Mouse (Mus musculus) spleen, postnatal 4 days (tissue): Measurements from ENCODE around the gene Rab11fip4.

Experiments used
- DNase-seq, 2 experiments: peaks; one replicate each; pipeline ENCODE4 v3.0.0; 2022; ENCODE audit warnings: low spot score in 2 of 2

Gene Rab11fip4

DNA sequence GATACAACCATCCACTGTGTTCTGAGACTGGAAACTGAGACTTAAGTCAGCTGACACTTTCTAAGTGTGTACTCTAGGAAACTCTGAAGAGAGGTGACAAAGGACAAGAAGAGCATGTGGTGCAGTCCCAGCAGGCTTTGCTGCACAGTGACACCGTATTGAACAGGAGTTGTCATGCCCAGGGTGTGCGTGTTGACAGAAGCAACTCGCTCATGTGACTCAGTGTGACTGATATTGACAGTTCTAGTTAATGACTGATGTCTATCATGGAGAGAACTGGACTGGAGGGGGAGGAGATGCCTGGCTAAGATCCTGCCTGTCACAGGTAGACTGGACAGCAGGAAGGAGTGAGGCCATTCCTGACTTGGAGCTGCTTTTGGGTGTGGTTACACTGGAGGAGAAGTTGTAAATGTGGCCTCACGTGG, 63.4 kb downstream of the Rab11fip4 start:
- no peak for DNase-seq

DNA sequence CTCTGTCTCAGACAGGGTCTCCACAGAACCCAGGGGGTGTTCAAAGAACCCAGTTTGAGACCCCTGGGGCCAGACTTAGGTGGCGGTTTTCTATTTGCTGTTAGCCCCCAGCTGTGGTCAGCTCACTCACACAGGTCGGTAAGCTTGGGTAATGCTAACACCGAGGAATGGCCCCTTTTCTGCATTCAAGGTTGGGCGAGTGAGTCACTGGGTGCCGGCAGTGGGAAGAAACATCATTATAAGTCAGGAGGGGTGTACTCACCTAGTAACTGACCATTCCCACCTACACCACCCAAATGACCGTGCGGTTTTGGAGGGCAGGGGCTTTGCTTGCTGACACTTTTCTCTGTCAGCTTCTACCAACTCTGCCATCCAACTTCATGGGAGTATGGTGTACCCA, 64.6 kb downstream of the Rab11fip4 start:
- DNase-seq: no peak

DNA sequence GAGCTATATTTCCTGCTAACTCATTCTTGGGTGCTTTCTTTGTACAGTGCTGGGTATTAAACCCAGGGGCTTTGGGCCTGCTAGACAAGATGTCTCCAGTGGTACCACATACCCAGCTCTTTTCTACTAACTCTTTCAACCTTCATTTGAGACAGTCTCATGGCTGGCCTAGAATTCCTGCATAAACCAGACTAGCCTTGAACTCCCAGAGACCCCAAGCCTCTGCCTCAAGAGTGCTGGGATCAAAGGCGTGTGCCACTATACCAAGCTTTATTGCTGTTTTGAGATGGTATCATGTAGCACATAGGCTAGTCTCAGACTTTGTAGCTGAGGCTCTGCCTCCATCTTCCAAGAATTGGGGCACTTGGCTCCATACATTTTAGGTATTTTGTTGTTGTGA, 65.5 kb downstream of the Rab11fip4 start:
- DNase-seq: no peak

DNA sequence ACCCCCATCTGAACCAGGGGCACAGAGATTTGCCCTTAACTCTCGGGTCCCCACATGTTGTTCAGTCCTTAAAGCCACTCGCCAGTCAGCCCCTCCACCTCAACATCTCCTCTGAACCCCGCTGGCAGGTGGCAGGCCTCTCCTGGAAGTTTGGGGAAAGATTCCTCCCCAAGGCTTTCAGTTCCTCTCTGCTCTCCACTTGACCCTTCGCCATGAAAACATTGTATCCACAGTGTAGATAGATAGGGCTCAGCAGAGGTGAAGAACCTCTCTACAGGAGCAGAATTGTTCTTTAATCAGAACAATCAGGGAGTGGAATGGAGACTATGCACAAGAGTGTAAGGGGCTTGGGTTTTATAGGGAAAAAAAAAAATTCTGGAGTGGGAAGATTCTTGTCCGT, 66.0 kb downstream of the Rab11fip4 start:
- no peak for DNase-seq

DNA sequence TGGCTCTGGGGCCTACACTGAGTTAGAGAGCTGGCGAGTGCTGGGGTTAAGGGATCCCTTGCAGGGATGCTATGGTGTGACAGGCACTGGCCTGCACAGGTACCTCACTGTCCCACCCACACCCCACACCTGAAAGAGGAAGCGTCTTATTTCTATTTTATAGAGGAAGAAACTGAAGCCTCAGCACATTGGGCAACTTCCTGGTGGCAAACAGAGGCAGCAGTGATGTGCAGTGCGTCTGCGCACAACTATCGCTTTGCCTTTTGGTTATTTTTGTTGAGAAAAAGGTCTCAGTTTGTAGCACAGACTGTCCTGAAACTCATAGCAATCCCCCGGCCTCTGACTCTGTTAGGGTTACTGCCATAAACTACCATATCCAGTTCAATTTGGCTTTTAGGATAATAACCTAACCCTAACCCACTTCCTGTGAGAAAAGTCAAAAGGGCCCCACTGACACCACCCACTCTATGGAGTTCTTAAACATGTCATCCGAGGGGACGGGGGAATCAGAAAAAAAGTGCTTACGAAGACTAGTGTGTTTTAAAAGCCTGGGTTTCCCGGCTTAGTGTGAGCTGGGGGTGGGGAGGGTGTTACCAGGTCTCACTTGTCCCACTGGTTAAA, 67.3 kb downstream of the Rab11fip4 start:
- no peak for DNase-seq

DNA sequence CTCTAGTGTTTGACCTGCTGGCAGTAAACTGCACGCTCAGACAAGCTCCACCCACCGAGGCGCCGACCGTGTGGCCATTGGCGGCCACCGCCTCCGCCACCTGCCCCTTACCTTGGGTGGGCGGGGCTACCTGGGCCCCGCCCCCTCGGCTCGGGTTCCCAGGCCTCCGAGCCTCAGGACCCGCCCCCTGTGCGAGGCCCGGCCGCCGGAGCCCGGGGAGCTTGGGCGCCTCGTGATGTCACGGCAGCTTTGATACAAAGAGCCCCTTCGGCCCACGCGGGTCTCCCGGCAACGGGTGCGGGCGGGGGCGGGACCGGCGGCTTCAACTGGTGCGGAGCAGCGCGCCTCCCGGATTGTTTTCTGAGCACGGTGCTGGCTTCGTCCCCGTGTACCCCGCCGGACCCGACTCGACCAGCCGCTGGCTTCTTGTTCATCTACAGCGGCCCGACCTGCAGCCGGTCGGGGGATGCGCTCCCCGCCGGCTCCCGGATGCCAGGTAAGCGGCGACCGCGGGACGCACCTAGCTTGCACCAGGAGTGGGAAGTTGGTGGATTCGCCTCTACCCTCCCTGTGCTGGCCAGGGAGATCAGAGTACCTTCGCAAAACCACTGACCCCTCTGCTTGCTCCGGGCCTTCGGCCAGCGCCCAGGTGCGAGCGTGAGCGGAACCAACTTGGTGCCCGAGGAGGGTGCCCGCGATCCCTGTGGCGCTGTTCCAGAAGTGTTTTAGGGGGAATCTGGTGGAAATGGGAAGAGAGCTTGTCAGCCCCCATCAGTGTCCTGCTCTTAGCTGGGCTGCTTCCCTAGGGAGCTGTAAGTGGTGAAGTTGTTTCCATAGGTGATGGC, 69.6 kb downstream of the Rab11fip4 start:
- DNase-seq: peak; percentile 67 to 81

DNA sequence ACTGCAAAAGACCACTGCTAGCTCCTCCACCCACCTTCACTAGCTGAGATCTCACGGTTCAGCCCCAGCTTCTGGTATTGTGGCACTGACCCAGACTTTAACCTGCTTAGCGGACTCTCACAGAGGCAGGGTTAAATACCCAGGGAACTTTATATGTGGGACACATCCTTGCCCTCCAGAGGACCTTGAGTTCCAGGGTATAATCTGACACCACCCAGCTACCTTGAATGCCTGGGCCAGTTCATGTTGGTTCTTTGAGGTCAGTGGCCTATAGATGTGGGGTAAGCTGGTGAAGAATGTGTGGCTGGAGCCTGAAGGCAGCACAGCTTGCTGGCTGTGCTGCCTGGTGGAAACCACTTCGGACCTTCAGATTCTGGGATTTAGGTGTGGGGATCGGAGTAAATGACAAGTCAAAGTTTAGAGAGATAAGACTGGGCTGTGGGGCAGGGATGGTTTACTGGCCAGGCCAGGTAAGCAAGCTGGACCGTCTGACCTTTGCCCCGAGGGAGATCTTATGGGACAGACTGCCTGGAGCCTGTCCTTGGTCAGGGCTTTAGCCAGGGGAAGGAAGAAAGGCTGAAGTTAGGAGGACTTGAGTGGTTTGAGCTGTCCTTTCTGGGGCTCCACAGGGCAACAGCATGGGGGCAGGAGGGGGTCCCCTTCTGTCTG, 71.0 kb downstream of the Rab11fip4 start:
- no peak for DNase-seq

DNA sequence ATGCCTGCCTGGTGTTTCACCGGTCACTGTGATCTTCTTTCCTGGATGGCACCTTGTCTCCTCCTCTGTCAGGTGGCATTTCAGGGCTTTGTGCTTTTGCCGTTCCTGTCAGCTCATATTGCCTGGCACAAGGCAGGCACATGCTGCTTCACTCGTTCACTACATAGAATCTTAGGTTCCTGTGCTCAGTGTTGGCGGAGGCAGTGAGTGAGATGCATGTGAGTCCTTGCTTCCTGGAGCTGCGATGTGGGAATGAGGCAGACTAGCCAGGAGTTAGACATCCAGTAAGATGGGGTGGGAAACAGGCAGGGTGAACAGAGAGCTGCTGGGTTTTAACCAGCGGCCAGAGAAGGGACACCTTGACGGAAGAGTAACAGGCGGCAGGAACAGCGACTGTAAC, 72.1 kb downstream of the Rab11fip4 start:
- DNase-seq: no peak

DNA sequence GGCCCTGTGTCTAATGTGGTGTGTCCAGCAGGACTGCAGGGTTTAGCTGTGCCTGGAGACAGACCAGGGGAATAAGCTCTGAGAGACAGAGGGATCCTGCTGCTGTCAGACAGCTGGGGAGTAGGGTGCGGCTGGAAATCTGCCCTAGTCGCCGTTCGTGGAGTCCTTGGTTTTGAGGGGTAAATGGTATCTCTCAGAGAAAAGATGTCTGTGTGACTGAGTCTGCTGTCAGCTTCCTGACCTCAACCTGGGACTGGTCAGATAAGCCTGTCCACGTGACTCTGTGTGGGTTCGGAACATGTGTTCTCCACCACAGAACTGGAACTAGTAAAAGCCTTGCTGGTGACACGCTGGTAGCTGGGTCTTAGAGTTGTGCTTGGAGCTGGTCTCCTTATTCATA, 72.6 kb downstream of the Rab11fip4 start:
- DNase-seq: no peak

DNA sequence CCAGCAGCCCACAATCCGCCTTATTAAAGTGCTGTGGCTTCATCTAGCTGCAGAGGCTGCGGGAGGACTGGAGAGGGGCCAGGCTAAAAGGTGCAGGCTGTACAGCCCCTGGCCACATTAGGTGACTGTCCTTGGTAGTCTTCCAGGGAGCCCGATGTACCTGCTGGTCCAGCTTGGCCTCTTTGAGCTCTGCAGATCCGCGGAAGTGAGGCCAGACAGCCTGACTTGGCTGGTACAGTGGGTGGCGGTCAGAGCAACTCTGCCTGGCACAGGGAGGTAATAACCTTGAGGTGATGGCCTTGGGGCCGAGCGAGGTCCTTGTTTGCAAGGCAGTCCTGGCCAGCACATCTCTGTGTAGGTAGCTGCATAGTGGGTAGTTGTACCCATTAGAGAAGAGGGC, 75.5 kb downstream of the Rab11fip4 start:
- no peak for DNase-seq

DNA sequence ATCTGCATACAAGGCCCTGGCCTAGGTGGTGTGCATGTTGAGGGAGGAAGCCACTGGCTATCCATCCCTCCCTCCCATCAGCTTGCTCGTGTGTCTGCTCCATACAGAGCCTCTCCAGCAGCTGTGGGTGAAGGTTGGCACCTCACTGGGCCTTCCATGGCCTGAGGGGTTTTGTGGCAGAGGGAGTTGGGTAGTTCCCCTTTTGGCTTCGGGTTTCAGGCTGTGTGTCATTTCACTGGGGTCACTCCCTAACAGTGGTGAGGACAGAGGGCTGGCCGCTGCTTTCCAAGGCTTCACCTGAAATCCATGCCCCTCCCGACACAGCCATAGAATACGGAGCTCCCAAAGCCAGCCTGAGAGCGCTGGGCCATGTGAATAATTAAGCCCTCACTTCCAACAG, 78.2 kb downstream of the Rab11fip4 start:
- no peak for DNase-seq

DNA sequence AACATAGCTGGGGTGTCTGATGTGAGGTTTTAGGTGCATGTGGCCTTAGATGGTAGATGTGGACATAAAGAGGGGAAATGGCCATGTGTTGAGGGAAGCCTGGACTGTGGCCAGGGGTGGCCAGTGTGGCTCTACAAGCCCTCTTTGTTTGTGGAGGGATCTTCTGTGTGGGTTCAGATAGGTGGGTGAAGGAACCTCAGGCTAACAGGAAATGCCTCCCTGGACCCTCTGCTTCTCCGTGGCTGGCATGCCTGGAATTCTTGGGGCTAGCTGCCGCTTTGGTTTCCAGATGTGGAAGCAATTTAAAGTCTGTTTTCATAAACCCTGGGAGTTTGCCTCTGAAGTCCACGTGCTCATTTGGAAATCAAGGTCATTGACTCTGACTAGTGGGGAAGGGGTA, 78.9 kb downstream of the Rab11fip4 start:
- no peak for DNase-seq

DNA sequence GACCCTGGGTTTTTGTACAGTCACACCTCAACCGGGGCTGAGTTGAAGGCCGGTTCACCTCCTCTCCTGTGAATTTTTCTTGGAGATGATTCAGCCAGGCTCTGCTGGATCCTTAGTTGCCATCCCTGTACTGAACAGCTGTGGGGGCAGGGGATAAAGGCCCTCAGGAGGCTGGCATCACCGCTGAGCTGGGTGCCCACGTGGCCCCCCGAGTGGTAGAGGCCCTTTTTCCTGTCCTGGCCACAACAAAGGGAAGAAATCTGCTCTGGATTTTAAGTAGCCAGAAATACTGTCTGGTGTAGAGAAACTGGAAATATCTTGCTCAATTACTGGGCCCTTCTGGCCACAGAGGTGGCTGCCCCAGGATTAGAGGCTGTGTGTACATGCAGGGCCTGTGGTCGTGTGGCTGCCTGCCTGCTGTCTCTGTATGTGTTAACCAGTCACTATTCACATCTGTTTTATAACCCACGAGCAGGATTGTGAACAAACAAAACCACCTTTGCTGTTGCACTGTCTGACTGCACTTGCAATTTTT, 79.5 kb downstream of the Rab11fip4 start:
- no peak for DNase-seq

DNA sequence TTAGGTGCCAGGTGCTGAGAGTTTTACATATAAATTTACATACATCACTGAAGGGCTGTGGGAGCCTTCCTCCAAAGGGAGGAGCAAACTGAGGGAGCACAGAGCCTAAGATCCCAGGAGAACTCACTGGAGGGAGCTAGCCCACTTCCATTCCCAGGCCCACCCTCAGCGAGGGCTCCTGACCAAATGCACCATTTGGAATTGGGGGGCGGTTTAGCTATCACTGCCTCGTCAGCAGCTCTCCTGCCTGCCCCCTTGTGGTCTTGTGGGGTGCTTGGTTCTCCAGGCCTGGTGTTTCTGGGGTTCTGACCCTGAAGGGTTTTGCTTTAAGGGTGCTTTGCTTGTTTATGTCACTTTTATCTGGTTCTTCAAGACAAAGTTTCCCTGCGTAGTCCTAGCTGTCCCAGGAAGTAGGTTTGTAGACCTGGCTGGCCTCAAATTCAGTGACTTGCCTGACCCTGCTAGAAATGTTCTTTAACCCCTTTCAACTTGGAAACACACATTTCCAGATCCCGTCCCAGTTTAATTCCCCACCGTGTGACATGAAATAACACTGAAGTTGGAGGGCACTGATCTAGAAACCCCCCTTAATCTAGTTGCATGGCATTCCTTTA, 80.8 kb downstream of the Rab11fip4 start:
- peak; percentile 44 to 80 for DNase-seq

DNA sequence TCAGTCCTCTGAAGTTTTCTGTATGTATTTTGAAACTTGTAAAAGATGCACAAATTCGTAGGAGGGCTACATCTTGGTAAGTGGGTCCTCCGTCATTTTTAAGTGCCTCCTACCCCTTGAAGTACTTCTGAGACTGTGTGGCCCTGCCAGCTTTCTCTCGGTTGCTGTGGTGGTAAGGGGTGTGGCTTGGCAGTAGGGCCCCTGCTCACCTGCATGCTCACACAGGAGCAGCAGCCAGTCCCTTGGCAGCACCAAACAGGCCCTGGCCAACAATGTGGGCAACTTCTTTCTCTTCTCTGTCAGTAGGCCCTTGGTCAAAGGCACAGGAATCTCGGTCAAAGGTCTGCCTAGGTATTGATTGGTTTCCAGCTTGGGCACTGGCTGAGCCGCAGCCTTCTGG, 82.1 kb downstream of the Rab11fip4 start:
- no peak for DNase-seq

DNA sequence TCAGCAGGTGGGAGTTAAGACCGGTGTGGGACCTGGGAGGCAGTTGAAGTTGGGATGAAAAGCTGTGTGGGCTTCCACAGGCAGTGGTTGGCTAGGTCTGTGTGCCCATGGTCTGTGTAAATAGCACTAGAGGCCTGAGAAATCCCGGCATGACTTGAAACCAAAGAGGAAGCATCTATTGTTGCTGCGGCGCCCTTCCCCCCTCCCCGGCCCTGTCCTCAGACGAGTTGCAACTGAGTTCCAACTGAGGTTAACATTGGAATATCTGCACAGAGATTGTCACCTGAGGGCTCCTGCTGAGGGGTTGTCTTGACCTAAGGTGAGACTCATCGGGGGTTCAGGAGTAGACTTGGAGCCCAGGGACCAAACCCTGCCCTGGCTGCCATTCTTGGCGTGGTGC, 82.7 kb downstream of the Rab11fip4 start:
- DNase-seq: no peak

DNA sequence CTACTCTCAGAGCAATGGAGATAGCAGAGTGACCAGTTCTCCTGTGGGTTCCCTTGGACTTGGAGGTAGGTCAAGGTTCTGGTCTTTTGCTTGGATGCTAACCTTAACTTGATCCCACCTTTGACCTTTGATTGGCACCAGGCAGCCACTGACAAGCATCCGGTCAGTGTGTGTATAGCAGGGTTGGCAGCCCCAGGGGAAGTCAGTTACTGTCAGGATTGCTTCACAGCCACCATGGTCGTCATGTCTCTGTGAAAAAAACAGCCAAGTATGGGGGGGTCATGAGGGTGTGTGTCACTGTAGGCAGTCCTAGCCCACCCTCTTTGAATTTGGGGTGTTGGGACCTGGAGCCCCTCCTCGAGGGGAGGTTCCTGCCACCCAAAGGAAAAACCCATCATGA, 83.2 kb downstream of the Rab11fip4 start:
- no peak for DNase-seq

DNA sequence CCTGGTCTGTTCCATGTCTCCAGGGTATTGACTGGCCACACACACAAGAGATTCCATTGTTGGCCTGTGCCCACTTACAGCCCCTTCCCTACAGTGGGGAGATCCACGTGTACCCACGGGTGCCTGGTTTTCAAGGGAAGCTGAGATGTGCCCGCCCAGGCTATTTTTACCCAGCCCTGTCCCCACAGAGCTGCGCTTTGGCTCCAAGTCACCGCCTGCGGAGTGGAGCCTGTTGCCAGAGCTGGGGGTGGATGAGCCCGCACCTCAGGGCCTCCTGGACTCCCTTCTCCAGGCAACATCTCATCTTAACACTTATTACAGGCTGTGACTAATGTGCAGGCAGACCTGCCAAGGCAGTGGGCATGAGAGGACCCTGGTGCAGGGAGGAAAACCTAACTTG, 83.6 kb downstream of the Rab11fip4 start:
- no peak for DNase-seq

DNA sequence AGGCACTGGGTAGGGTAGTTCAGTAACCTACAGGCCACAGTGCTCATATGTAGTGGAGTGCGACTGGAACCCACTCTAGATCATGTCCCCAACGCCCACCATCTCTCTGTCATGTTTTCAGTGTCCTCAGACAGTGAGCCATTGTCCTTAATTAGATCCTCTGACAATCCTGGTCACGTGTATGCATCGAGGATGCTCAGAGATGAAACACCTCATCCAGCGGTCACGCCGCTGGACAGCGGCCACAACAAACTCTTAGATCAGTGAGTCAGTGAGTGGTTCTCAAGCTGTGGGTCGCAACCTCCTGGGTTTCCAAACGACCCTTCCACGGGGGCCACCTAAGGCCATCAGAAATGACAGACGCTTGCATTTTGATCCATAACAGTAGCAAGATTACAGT, 84.3 kb downstream of the Rab11fip4 start:
- DNase-seq: no peak

DNA sequence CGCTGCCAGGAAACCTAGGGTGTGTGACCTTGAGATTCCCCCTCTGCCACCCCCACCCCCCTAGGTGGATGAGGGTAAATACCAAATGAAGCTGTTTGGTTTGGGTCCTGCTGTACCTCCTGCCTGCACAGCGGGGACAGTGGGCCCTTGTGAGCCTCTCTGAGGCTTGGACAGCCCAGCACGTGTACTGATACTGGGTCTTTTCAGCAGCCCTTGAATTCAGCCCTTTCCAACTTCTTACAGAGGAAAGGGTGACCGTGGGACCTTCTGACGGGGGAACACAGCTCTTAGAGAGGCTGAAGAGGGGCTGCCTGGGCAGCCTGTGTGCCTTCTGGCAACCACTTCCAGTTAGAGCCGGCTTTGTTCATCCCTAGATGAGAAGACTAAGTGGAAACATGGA, 85.0 kb downstream of the Rab11fip4 start:
- no peak for DNase-seq

DNA sequence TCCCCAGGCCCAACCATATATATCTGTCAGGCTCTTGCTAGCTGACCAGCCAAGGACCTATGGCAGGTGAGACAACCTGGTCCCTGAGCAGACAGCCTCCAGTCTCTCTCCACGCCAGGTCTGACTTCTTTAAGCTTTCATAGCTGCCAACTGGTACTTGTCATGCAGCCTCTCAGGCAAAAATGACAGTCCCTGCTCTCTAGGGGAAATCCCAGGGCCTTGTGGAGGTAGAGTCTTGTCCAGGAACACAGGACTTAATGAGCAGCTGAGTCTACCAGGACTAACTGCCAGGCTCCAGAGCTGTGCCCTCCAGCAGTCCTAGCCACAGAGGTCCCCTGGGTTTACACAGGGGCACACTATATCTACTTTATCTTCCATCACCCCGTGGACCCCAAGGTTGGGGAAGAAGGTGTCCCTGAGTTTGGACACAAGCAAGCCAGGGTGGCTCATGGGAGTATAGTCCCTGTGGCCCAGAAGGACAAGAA, 85.5 kb downstream of the Rab11fip4 start:
- DNase-seq: no peak

DNA sequence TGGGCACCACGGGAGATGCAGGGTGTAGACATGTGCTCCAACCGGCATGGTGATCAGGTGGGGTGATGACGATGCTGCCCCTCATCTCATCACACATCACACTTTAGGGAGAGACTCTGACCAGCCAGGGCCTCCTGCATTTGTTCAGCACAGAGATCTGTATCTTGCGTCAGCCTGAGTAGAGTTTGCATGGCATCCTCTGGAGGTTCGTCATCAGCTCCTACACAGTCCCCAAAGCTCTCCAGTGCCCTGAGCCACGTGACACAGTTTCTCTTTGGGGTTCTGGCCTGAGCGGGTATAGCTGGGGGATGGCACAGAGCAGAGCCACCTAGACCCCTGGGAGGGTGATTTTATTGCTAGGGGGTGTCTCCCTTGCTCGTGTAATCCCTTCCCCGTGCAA, 86.4 kb downstream of the Rab11fip4 start:
- no peak for DNase-seq
